Mouse (Mus musculus) forebrain, embryonic 14.5 days (tissue): Measurements from ENCODE around the gene Zfp652. TPM values are rescaled to one million over a fixed set of nuclear protein-coding genes. Genes with fewer than 3 reads are reported as not detected.

Source experiments
- ATAC-seq: fragments of 200-750 bp; cut with Nextera tagmentation; 2 replicates; pipeline ENCODE4 v1.8.0; 2017; ENCODE audit warnings: mild to moderate bottlenecking, moderate library complexity
- DNase-seq: peaks from one replicate; pipeline ENCODE4 v3.0.0-alpha.2; 2015; ENCODE audit warnings: low spot score
- H3K27ac ChIP-seq: fragments of 300-500 bp; sonication (generic); 2 replicates; pipeline ENCODE4 v1.5.1; 2014; ENCODE audit warnings: low read depth, mild to moderate bottlenecking, control low read depth, low read length, moderate library complexity
- H3K27me3 ChIP-seq: fragments of 300-500 bp; sonication (generic); replicated peaks from 2 replicates; pipeline ENCODE4 v1.6.1; 2014; ENCODE audit warnings: low read length, control low read depth, mixed read lengths; ENCODE audit not compliant: control insufficient read depth, insufficient read depth
- H3K36me3 ChIP-seq: fragments of 300-500 bp; sonication (generic); 2 replicates; pipeline ENCODE4 v1.6.1; 2014; ENCODE audit warnings: low read length, control low read depth; ENCODE audit not compliant: control insufficient read depth, insufficient read depth
- H3K4me1 ChIP-seq: fragments of 300-500 bp; sonication (generic); 2 replicates; pipeline ENCODE4 v1.6.1; 2014; ENCODE audit warnings: antibody characterized with exemption, low read length, control low read depth; ENCODE audit not compliant: control insufficient read depth, insufficient read depth
- H3K4me2 ChIP-seq: fragments of 300-500 bp; sonication (generic); 2 replicates; pipeline ENCODE4 v1.6.1; 2014; ENCODE audit warnings: mild to moderate bottlenecking, control low read depth, low read length
- H3K4me3 ChIP-seq: fragments of 300-500 bp; sonication (generic); 2 replicates; pipeline ENCODE4 v1.5.1; 2014; ENCODE audit warnings: low read depth, low read length, control low read depth
- H3K9ac ChIP-seq: fragments of 300-500 bp; sonication (generic); 2 replicates; pipeline ENCODE4 v1.6.1; 2014; ENCODE audit warnings: mild to moderate bottlenecking, low read length, control low read depth, moderate library complexity
- H3K9me3 ChIP-seq: fragments of 300-500 bp; sonication (generic); replicated peaks from 2 replicates; pipeline ENCODE4 v1.6.1; 2016; ENCODE audit warnings: low read length, control low read depth, mixed read lengths; ENCODE audit not compliant: control insufficient read depth
- WGBS: fragments of 180-500 bp; shearing (Covaris S2); extraction: QIAGEN DNeasy Blood & Tissue Kit; methylation state at CpG from one replicate; pipeline ENCODE4 v1.1.7; 2014; 5-methylcytosine and 5-hydroxymethylcytosine counted together
- polyA plus RNA-seq: library from polyadenylated mRNA; unstranded; fragments of >200 nt; fragmentation: Nextera tagmentation; extraction: Ambion mirVana; gene quantifications from 2 replicates; pipeline ENCODE4 v1.2.1, GENCODE M21; 2014

Zfp652 gene
- polyA plus RNA-seq, 1 experiment from 2014 or later: 11.7 TPM

DNA sequence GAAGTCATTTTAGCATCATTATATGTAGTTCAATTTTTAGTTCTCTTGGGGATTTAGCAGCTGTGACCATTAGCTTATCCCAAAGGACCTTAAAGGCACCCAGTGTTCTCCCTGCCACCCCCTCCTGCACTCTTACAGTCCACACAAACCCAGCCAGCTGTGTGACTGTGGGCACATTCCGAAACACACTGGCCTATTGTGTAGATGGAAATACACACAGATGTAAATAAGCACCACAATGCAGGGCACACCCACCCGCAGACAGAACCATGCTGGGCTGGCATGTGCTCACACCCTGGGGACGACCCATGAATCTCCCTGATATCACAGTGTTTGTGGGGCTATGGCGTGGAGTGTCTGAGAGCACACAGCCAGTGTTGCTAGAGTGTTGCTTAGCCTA lies 99.8 kb downstream of the Zfp652 start:
- no peak overlapping the region for H3K27ac ChIP-seq
- 71% methylated on average over 4 of the region's 4 CpGs for WGBS
- no peak overlapping the region for H3K4me2 ChIP-seq
- H3K4me1 ChIP-seq: no peaks in the 10 kb centered on the region
- ATAC-seq (no peak), DNase-seq (no peak)
- no peak overlapping the region for H3K4me3 ChIP-seq
- H3K27me3 ChIP-seq: no peaks in the 10 kb centered on the region
- no peaks in the 10 kb centered on the region for H3K9me3 ChIP-seq
- no peaks in the 10 kb centered on the region for H3K36me3 ChIP-seq
- H3K9ac ChIP-seq: no peak overlapping the region

DNA sequence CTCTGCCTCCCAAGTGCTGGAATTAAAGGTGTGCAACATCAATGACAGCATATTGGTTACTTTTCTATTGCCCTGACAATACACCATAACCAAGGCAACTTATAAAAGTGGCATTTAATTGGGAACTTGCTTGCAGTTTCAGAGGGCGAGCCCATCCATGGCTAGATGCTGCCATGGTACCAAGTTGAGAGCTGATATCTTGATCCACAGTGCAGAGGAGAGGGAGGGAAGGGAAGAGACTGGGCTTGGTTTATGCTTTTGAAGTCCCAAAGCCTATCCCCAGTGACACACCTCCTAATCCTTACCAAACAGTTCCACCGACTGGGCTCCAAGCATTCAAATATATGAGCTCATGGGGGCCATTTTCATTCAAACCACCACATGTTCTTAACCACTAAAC lies 101.6 kb downstream of the Zfp652 start:
- WGBS: 87% methylated on average over 2 of the region's 2 CpGs
- H3K36me3 ChIP-seq: no peaks in the 10 kb centered on the region
- ATAC-seq (no peak), DNase-seq (no peak)
- H3K4me1 ChIP-seq: no peaks in the 10 kb centered on the region
- no peaks in the 10 kb centered on the region for H3K27me3 ChIP-seq
- H3K4me3 ChIP-seq: no peak overlapping the region
- H3K4me2 ChIP-seq: no peak overlapping the region
- H3K27ac ChIP-seq: no peak overlapping the region
- no peaks in the 10 kb centered on the region for H3K9me3 ChIP-seq
- no peak overlapping the region for H3K9ac ChIP-seq

DNA sequence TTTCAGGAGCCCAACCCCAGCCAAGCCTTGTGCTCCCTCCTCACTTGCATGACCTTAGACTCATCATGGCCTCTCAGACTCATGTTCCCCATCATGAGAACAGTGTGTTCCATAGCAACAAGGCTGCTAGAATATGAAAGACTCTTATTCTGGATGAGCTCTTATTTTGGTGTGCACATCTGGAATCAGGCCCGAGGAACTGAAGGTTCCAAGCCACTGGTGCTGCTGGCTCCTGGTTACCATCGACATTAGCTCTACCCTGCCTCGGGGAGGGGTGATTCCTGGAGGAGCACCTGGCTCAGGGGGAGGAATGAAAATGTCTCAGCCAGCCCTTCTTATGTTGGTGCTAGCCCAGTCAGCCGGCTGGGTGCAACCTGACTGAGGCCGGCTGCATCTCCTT lies 102.4 kb downstream of the Zfp652 start:
- Histone ChIP-seq H3K4me1 (no peaks in the 10 kb centered on the region), H3K4me2 (no peak overlapping the region), H3K36me3 (no peaks in the 10 kb centered on the region), H3K9ac (no peak overlapping the region), H3K27me3 (no peaks in the 10 kb centered on the region), H3K27ac (no peak overlapping the region), H3K4me3 (no peak overlapping the region), H3K9me3 (no peaks in the 10 kb centered on the region)
- DNase-seq (no peak), ATAC-seq (no peak)
- 86% methylated on average over 5 of the region's 5 CpGs for whole genome bisulfite sequencing

- ATAC-seq: no peak
- DNase-seq: no peak
- no peaks in the 10 kb centered on the region for H3K4me1 ChIP-seq
- H3K27me3 ChIP-seq: no peaks in the 10 kb centered on the region
- no peaks in the 10 kb centered on the region for H3K9me3 ChIP-seq
- no peak overlapping the region for H3K9ac ChIP-seq
- H3K4me3 ChIP-seq: no peak overlapping the region
- H3K36me3 ChIP-seq: no peaks in the 10 kb centered on the region
- 69% methylated on average over 9 of the region's 9 CpGs for WGBS
- H3K27ac ChIP-seq: no peak overlapping the region
- H3K4me2 ChIP-seq: no peak overlapping the region
Measured at GRCm38 (mm10) chr11:95815412-95815811, 102.9 kb downstream of the Zfp652 start.

- Histone ChIP-seq H3K27me3 (no peaks in the 10 kb centered on the region), H3K4me3 (no peak overlapping the region), H3K27ac (no peak overlapping the region), H3K36me3 (no peaks in the 10 kb centered on the region), H3K9ac (no peak overlapping the region), H3K4me2 (no peak overlapping the region), H3K4me1 (no peaks in the 10 kb centered on the region; the same call in 1 of the 2 replicates), H3K9me3 (no peaks in the 10 kb centered on the region)
- 91% methylated on average over 8 of the region's 8 CpGs for WGBS
- DNase-seq: no peak
- ATAC-seq: no peak
Measured at GRCm38 (mm10) chr11:95819138-95819537, 106.7 kb downstream of the Zfp652 start.

DNA sequence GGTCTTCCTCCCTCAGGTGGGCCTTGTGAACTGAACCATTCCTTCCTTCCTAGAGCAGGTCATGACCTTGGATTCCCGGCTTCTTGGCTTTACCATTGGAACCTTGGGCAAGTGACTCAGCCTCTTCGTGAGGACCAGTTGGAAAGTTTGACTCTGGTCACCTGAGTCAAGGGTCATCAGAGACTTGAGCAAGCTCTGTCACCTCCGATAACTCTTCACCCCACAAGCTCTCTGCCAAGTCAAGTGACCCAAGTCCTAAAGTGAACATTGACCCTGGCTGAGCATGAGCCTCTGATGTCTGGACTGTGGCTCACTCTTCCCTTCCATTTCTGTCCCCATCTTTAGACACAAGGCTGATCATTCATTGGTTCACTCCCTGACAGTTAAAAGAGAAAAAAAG lies 109.0 kb downstream of the Zfp652 start:
- peaks cover 4% of the 10 kb centered on the region for H3K4me1 ChIP-seq
- ATAC-seq (no peak), DNase-seq (no peak)
- peaks cover 16% of the 10 kb centered on the region for H3K27me3 ChIP-seq
- no peaks in the 10 kb centered on the region for H3K9me3 ChIP-seq
- no peak overlapping the region for H3K9ac ChIP-seq
- H3K27ac ChIP-seq: no peak overlapping the region
- WGBS: 92% methylated on average over 3 of the region's 3 CpGs
- no peak overlapping the region for H3K4me3 ChIP-seq
- no peak overlapping the region for H3K4me2 ChIP-seq
- H3K36me3 ChIP-seq: no peaks in the 10 kb centered on the region

GRCm38 (mm10) chr11:95822437-95822836 lies 110.0 kb downstream of the Zfp652 start:
- Histone ChIP-seq H3K9me3 (no peaks in the 10 kb centered on the region), H3K4me2 (no peak overlapping the region), H3K4me3 (no peak overlapping the region), H3K27me3 (peaks cover 24% of the 10 kb centered on the region), H3K4me1 (peaks cover 4% of the 10 kb centered on the region), H3K27ac (no peak overlapping the region), H3K36me3 (no peaks in the 10 kb centered on the region), H3K9ac (no peak overlapping the region)
- DNase-seq (no peak), ATAC-seq (no peak)
- WGBS: over 99% methylated on average over 4 of the region's 4 CpGs

- WGBS: under 1% methylated on average over 53 of the region's 78 CpGs
- ATAC-seq: peak; percentile 100
- peaks cover 4% of the 10 kb centered on the region for H3K4me1 ChIP-seq
Measured at GRCm38 (mm10) chr11:95824071-95824876, 111.8 kb downstream of the Zfp652 start, which contains the start of gene Phospho1. Gene Phospho1, plus strand, starts transcription at chr11:95824499.

GRCm38 (mm10) chr11:95824877-95825243 lies 112.4 kb downstream of the Zfp652 start:
- Histone ChIP-seq H3K36me3 (no peaks in the 10 kb centered on the region), H3K27ac (no peak overlapping the region), H3K4me1 (peaks cover 4% of the 10 kb centered on the region), H3K9ac (peak overlapping the region; percentile 71), H3K9me3 (no peaks in the 10 kb centered on the region), H3K4me3 (peak overlapping the region; percentile 67), H3K4me2 (peak overlapping the region; percentile 98), H3K27me3 (peaks cover 44% of the 10 kb centered on the region)
- DNase-seq (no peak), ATAC-seq (no peak; the same call in none of the 2 replicates)
- WGBS: 3% methylated on average over 11 of the region's 11 CpGs

More at GRCm38 (mm10) chr11:95824071-95824876, 111.8 kb downstream of the Zfp652 start, which contains the start of gene Phospho1:
- peak; percentile 94 for DNase-seq
- Histone ChIP-seq H3K36me3 (no peaks in the 10 kb centered on the region), H3K4me3 (peak within 1 kb of the TSS; percentile 67), H3K9me3 (no peaks in the 10 kb centered on the region), H3K27me3 (peaks cover 39% of the 10 kb centered on the region), H3K27ac (no peak within 1 kb of the TSS), H3K4me2 (peak within 1 kb of the TSS; percentile 98), H3K9ac (peak within 1 kb of the TSS; percentile 71)
